Mouse (Mus musculus) embryonic facial prominence, embryonic 13.5 days (tissue): ENCODE results near the gene Dip2b. TPM values are rescaled to one million over a fixed set of nuclear protein-coding genes. Genes with fewer than 3 reads are reported as not detected.
A peak's percentile ranks its signal among the peaks of the same experiment; 100 is the strongest.

Experiments
- ATAC-seq: fragments of 200-750 bp; cut with Nextera tagmentation; 2 replicates; pipeline ENCODE4 v1.8.0; 2017; ENCODE audit warnings: low read depth; ENCODE audit not compliant: insufficient number of reproducible peaks, insufficient read depth, low FRiP score, low TSS enrichment
- H3K27ac ChIP-seq: fragments of 300-500 bp; sonication (generic); 2 replicates; pipeline ENCODE4 v1.5.1; 2015; ENCODE audit warnings: moderate library complexity, mild to moderate bottlenecking, inconsistent platforms
- H3K27me3 ChIP-seq: fragments of 300-500 bp; sonication (generic); 2 replicates; pipeline ENCODE4 v1.6.1; 2015; ENCODE audit warnings: mild to moderate bottlenecking, inconsistent platforms
- H3K36me3 ChIP-seq: fragments of 300-500 bp; sonication (generic); 2 replicates; pipeline ENCODE4 v1.6.1; 2015; ENCODE audit warnings: mild to moderate bottlenecking, inconsistent platforms
- H3K4me1 ChIP-seq: fragments of 300-500 bp; sonication (generic); 2 replicates; pipeline ENCODE4 v1.6.1; 2015; ENCODE audit warnings: inconsistent platforms
- H3K4me2 ChIP-seq: fragments of 300-500 bp; sonication (generic); 2 replicates; pipeline ENCODE4 v1.6.1; 2015; ENCODE audit warnings: moderate library complexity, mild to moderate bottlenecking, inconsistent platforms
- H3K4me3 ChIP-seq: fragments of 300-500 bp; sonication (generic); 2 replicates; pipeline ENCODE4 v1.5.1; 2015; ENCODE audit warnings: mild to moderate bottlenecking, inconsistent platforms
- H3K9ac ChIP-seq: fragments of 300-500 bp; sonication (generic); 2 replicates; pipeline ENCODE4 v1.6.1; 2015; ENCODE audit warnings: mild to moderate bottlenecking, inconsistent platforms
- H3K9me3 ChIP-seq: fragments of 300-500 bp; sonication (generic); 2 replicates; pipeline ENCODE4 v1.6.1; 2016; ENCODE audit warnings: inconsistent platforms
- WGBS: fragments of 180-500 bp; shearing (Covaris S2); methylation state at CpG from one replicate; pipeline ENCODE4 v1.1.7; 2015; ENCODE audit warnings: mixed read lengths; 5-methylcytosine and 5-hydroxymethylcytosine counted together
- polyA plus RNA-seq: library from polyadenylated mRNA; unstranded; fragments of >200 nt; fragmentation: Nextera tagmentation; extraction: Ambion mirVana; gene quantifications from 2 replicates; pipeline ENCODE4 v1.2.1, GENCODE M21; 2015

Gene Dip2b
- polyA plus RNA-seq, 1 experiment from 2014 or later, result 13.0 TPM

DNA sequence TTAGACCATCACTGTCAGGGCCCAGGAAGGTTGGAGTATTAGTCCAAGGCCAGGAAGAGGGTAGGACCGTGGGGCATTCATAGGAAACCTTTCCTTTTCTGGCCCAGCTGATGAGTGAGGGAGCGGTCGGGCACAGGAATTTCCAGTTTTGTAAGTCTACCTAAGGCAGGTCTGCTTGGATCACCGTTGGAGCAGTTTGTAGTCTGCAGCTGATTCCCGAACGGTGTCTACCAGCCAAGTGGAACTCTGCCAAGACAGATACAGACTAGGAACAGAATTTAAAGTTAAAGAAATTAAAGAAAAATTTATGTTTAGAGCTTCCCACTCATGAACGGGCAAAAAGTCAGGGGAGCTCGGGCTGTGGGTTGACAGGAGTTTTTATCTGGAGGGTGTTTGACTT lies 9.0 kb upstream of the Dip2b start:
- H3K36me3 ChIP-seq, result no peaks in the 10 kb centered on the region
- no peak overlapping the region for H3K4me3 ChIP-seq
- no peaks in the 10 kb centered on the region for H3K27me3 ChIP-seq
- WGBS, result 61% methylated on average over 8 of the region's 8 CpGs
- H3K27ac ChIP-seq, result no peak overlapping the region
- H3K4me2 ChIP-seq, result no peak overlapping the region
- ATAC-seq, result no peak
- no peaks in the 10 kb centered on the region for H3K9me3 ChIP-seq
- H3K9ac ChIP-seq, result no peak overlapping the region
- no peaks in the 10 kb centered on the region for H3K4me1 ChIP-seq

DNA sequence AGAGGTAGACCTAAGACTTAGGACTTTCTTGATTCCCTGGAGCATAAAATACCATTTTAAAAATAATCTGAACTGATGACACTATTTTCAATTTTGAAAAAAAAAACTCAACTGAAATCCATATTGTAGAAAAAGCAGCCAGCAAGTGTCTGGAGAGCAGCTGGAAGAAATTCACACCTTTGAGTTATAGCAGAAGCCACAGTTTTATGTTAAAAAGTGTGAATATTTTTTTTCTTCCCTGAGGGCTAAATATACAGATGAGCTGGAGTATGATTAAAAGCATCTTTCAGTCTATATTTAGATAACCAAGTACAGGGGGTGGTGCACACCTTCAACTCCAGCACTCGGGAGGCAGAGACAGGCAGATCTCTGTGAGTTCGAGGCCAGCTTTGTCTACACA lies 8.6 kb upstream of the Dip2b start:
- no peak overlapping the region for H3K27ac ChIP-seq
- 85% methylated on average over 2 of the region's 2 CpGs for WGBS

DNA sequence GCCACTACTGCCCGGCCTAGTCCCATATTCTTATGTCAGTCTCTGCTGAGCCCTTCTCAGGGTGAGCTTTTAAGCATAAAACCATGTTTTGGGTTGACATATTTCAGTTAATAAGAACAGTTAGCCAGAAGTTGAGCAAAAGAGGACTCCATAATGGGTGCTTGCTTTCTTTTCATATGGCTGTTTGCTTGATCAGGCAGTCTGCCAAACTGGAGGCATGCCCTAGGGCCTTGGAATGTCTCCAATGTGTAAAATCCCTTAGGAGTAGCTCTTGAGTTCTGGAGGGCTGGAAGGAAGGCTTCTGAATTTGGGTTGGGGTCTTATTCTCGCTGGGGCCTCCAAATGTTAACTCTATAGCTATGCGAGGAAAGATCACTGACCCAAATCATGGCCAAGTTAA lies 5.9 kb upstream of the Dip2b start:
- Histone ChIP-seq H3K27me3 (no peaks in the 10 kb centered on the region), H3K4me1 (no peaks in the 10 kb centered on the region), H3K27ac (no peak overlapping the region), H3K36me3 (no peaks in the 10 kb centered on the region), H3K9ac (no peak overlapping the region), H3K4me2 (no peak overlapping the region), H3K4me3 (no peak overlapping the region), H3K9me3 (no peaks in the 10 kb centered on the region)
- no peak for ATAC-seq
- 85% methylated on average over 3 of the region's 3 CpGs for WGBS

More for the DNA sequence above, 8.6 kb upstream of the Dip2b start:
- no peak overlapping the region for H3K4me2 ChIP-seq
- no peaks in the 10 kb centered on the region for H3K36me3 ChIP-seq
- ATAC-seq, result no peak
- H3K4me1 ChIP-seq, result no peaks in the 10 kb centered on the region
- no peak overlapping the region for H3K4me3 ChIP-seq
- H3K9me3 ChIP-seq, result no peaks in the 10 kb centered on the region
- H3K27me3 ChIP-seq, result no peaks in the 10 kb centered on the region
- no peak overlapping the region for H3K9ac ChIP-seq

DNA sequence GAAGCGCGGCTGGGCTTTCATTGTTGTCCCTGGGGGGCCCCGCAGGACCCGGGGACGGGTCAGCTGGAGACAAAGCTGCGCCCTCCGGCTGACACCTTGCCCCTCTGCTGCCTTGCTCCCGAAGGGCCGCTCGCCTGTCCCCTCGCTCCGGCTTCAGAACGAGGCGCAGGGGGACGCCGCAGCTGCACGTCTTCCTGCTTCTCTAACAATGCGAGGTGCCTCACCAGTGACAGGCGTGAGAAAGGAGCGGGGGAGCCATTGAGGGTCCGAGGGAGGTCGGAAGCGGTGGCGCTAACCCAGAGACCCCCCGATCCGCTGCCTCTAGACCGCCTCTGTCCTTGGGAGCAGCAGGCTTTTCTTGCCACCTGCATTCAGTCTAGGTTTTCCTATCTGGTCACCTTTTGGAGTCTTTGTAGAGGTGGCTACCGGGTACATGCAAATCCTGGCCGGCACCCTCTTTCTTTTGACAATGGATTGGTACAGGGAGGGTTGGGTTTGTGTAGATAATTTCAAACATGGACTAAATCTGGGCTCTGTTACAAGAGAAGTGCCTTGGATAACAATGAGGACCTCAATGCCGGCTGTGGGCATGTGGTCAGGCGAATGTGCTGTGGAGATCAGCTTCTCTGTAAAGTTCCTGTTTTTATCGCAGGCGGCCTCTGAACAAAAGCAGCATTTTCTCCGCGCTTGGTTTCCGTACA lies 687 bp downstream of the Dip2b start:
- no peaks in the 10 kb centered on the region for H3K9me3 ChIP-seq
- H3K9ac ChIP-seq, result peak overlapping the region; percentile 93
- H3K4me2 ChIP-seq, result peak overlapping the region; percentile 86
- 0 out of 2 replicates have a peak, but pooled peaks cover 3% of the 10 kb centered on the region for H3K27me3 ChIP-seq
- peak; percentile 29; the same call in 1 of the 2 replicates for ATAC-seq
- H3K27ac ChIP-seq, result peak overlapping the region; percentile 94
- no peaks in the 10 kb centered on the region for H3K36me3 ChIP-seq
- H3K4me3 ChIP-seq, result peak overlapping the region; percentile 93
- under 1% methylated on average over 34 of the region's 36 CpGs for WGBS
- peaks cover 22% of the 10 kb centered on the region for H3K4me1 ChIP-seq

DNA sequence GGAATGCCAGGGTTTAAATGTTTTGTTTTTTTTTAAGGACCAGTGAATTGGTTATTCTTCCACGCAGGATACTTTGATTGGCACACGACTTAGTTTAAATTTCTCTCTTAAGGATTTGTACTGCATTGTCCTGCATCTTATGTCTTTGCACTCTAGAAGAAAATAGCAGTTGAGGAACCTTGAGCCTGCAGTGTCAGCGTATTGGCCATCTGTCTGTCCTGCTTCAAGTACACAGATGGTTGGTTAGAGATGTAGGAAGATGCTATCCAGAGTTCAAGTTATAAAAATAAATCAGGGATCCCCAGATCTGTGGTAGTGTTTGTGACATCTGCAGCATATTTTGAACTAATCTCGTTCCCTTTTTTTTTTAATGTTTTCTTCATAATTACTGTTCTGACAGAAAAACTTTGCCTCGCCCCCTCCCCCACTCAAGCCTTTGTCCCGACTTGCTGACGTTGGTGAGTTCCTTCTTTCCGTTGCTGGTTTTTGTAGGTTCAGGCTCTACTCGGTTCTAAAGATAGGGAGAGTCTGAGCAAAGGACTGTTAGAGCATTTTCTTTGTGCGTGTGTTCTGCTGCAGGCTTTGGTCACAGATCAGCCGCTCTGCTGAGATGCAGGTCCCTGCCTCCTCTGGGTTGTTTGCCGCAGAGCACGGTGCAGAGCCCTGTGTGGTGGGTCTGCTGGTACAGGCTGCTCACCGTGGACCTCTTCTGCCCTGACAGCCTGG lies 2.2 kb downstream of the Dip2b start:
- H3K36me3 ChIP-seq, result no peaks in the 10 kb centered on the region
- peak overlapping the region; percentile 86 for H3K4me2 ChIP-seq
- 0 out of 2 replicates have a peak, but pooled peaks cover 3% of the 10 kb centered on the region for H3K27me3 ChIP-seq
- peak overlapping the region; percentile 58 for H3K9ac ChIP-seq
- ATAC-seq, result no peak
- H3K27ac ChIP-seq, result no peak overlapping the region
- peak overlapping the region; percentile 93 for H3K4me3 ChIP-seq
- H3K4me1 ChIP-seq, result peaks cover 31% of the 10 kb centered on the region
- WGBS, result 26% methylated on average over 14 of the region's 14 CpGs
- H3K9me3 ChIP-seq, result no peaks in the 10 kb centered on the region

DNA sequence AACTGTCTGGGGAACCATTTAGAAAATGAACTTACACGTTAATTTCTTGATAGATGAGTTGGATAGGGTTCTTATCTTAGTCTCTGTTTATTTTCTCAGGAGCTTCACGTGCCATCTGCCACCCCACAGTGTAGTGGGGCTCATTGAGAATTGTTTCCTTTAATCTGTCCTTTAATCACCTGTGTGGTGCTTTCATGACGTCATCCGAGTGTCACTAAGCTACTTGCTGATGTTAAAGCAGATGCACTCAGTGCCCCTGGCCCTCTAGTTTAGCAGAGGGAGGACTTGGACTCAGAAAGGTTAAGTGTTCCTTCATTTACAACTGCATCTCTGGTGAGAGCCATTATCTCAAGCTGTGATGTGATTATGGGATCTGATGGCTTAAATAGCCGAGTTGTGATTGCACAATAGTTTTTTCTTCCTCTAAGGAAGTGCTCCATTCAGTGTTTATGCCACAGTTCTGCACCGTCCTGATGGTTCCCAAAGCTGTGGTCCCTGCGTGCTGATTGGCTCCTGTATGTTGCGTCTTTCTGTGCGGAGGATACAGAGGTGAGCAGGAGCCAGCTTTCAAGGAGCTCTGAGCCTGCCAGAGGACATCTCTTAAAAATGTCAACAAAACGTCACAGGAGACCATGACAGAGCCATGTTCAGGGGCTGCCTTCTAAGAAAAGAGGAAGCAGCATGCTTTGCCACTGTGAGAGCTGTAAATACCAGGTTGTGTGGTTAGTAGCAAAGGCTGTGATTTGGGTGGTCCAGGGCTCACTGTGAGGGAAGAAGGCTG lies 3.0 kb downstream of the Dip2b start:
- ATAC-seq, result no peak
- Histone ChIP-seq H3K4me3 (peak overlapping the region; percentile 93; the same call in 1 of the 2 replicates), H3K9me3 (no peaks in the 10 kb centered on the region), H3K9ac (peak overlapping the region; percentile 36; the same call in 1 of the 2 replicates), H3K4me2 (peak overlapping the region; percentile 86), H3K4me1 (peaks cover 37% of the 10 kb centered on the region), H3K27ac (peak overlapping the region; percentile 28; the same call in 1 of the 2 replicates), H3K36me3 (no peaks in the 10 kb centered on the region), H3K27me3 (0 out of 2 replicates have a peak, but pooled peaks cover 3% of the 10 kb centered on the region)
- whole genome bisulfite sequencing, result 49% methylated on average over 10 of the region's 10 CpGs

DNA sequence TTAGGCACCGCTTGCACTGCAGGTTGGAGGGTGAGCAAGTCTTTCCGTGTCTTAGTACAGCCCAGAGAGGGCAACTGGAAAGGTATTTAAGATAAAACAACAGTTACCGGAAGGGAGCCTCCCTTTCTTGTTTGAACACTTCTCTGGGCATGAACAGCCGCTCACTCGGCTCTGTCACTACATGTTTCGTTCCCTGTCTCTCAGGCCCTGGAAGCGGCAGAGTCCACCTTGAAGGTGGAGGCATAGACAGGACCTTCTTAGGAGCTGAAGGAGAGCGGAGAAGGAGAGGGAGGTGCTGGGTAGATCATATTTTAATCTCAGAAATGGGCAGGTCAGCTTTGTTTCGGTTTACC lies 3.6 kb downstream of the Dip2b start:
- Histone ChIP-seq H3K4me1 (peaks cover 37% of the 10 kb centered on the region), H3K9ac (0 out of 2 replicates have a peak overlapping the region, but pooled peaks have one; percentile 32), H3K36me3 (peaks cover 2% of the 10 kb centered on the region; the same call in 1 of the 2 replicates), H3K4me3 (no peak overlapping the region), H3K27me3 (0 out of 2 replicates have a peak, but pooled peaks cover 3% of the 10 kb centered on the region), H3K27ac (peak overlapping the region; percentile 28; the same call in 1 of the 2 replicates), H3K4me2 (peak overlapping the region; percentile 26), H3K9me3 (no peaks in the 10 kb centered on the region)
- ATAC-seq, result no peak
- 69% methylated on average over 9 of the region's 9 CpGs for WGBS

DNA sequence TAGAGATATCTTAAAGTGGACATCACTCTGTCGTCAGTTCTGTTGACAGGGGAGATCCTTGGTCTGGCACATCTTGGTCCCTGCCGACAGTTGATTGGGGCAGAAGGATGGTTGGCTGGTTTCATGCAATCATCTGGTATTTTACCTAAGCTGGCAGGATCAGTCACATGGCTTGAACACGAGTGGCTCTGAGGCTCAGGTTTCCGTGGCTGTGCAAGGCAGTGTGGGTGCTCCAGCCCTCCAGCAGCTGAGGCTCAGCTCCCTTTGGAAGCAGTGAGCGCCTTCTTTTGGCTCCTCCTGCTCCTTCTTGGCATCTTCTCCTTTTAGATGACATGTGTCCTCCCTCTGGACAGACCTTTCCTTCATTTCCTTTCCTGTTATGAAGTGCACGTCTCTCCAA lies 7.1 kb downstream of the Dip2b start:
- Histone ChIP-seq H3K27me3 (no peaks in the 10 kb centered on the region), H3K9ac (no peak overlapping the region), H3K4me2 (no peak overlapping the region), H3K4me3 (no peak overlapping the region), H3K9me3 (no peaks in the 10 kb centered on the region), H3K27ac (no peak overlapping the region), H3K4me1 (peaks cover 32% of the 10 kb centered on the region), H3K36me3 (peaks cover 15% of the 10 kb centered on the region)
- ATAC-seq, result no peak
- WGBS, result 47% methylated on average over 6 of the region's 6 CpGs

DNA sequence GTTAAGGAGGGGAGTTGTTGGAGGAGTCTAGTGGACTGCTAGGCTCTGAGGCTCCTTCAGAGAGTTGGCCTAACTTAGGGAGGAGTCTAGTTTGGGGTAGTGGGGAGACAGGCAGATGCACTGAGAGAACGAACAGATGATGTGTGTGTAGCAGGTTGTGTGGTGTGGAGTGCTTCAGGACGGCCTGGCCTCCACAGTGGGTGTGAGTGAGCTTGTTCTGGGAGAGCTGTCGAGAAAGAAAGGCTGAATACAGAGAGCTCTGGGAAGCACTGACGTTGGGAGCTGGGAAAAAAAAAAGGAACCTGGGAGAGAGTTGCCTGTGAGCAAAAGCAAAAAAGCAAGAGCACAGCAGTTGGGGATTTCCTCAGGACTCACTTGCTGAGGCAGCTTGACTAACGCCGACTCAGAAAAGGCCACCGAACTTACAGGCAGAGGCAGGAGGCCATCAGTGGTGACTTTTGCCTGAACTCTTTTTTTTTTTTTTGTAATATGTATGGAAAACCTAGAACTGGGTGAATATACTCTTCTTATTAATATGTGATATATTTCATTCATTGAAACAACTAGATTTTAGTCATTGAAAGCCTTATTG lies 11.1 kb downstream of the Dip2b start:
- 82% methylated on average over 7 of the region's 7 CpGs for WGBS
- H3K9me3 ChIP-seq, result no peaks in the 10 kb centered on the region
- peaks cover 15% of the 10 kb centered on the region for H3K36me3 ChIP-seq
- H3K4me2 ChIP-seq, result no peak overlapping the region
- peaks cover 15% of the 10 kb centered on the region for H3K4me1 ChIP-seq
- no peak for ATAC-seq
- H3K27me3 ChIP-seq, result no peaks in the 10 kb centered on the region
- H3K4me3 ChIP-seq, result no peak overlapping the region
- no peak overlapping the region for H3K9ac ChIP-seq
- no peak overlapping the region for H3K27ac ChIP-seq

DNA sequence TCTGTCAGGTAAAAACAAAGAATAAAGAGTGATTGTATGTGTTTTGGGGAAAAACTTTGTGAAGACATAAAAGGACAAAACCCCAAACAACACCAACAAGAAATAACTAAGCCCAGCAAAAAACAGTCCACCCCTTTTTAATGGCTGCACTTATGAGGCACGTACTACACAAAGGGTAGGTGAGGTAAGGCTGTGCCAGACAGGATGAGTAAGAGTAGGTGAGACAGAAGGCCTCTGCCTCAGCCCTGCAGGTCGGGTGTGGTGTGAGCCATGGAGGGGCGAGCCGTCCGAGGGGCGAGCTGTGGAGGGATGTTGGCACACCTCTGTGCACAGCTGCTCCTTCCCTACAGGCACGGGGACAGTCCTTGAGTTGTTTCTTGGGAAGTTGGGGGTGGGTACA lies 12.5 kb downstream of the Dip2b start:
- no peak overlapping the region for H3K4me2 ChIP-seq
- ATAC-seq, result no peak
- 77% methylated on average over 7 of the region's 7 CpGs for WGBS
- no peak overlapping the region for H3K27ac ChIP-seq
- H3K9me3 ChIP-seq, result no peaks in the 10 kb centered on the region
- peaks cover 4% of the 10 kb centered on the region for H3K4me1 ChIP-seq
- no peak overlapping the region for H3K9ac ChIP-seq
- no peak overlapping the region for H3K4me3 ChIP-seq
- H3K27me3 ChIP-seq, result no peaks in the 10 kb centered on the region
- peaks cover 18% of the 10 kb centered on the region for H3K36me3 ChIP-seq

DNA sequence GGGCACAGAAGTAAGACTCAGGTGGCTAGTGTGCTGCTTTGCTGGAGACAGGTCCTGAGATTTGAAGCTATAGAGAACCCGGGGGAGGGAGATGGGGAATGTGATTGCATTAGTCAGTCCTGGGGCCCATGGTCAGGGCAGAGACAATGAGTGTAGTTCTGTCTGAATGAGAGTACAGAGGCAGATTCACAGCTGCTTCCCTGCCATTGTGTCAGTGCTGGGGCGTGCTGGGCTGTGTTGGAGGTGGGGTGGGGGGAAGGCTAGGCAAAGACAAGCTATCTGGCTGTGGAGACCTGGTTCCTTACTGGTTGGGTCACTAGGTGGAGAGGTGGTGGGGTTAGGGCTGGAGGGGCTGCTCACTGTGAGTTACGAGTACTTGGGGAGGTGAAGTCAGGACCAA lies 14.3 kb downstream of the Dip2b start:
- Histone ChIP-seq H3K27ac (no peak overlapping the region), H3K4me3 (no peak overlapping the region), H3K27me3 (no peaks in the 10 kb centered on the region), H3K9ac (no peak overlapping the region), H3K4me2 (no peak overlapping the region), H3K36me3 (peaks cover 12% of the 10 kb centered on the region), H3K4me1 (no peaks in the 10 kb centered on the region), H3K9me3 (no peaks in the 10 kb centered on the region)
- ATAC-seq, result no peak
- 63% methylated on average over 3 of the region's 3 CpGs for WGBS
